Mouse (Mus musculus) induced T-regulatory cell, adult 2 months (primary cell): ENCODE results near the gene Prrc2b.

Source experiments
- DNase-seq: peaks from one replicate; pipeline ENCODE4 v3.0.0-alpha.2; 2012; ENCODE audit warnings: low read depth

The Prrc2b gene

DNA sequence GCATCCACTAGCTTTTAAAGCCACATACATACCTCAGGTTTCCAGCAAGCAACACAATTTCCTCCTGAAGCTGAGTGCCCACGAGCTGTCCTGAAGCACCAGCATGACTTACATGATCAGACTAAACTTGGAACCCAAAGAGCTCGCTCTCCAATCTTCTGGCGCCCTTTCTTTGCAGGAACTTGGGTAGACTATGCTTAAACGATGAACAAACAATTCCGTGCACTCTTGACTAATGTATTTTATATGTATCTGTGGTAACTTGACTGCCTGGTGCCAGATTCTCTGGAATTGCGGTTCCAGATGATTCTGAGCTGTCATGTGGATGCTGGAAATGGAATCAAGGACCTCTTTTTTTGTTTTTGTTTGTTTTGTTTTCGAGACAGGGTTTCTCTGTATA lies 84.6 kb downstream of the Prrc2b start:
- peak; percentile 43 for DNase-seq

DNA sequence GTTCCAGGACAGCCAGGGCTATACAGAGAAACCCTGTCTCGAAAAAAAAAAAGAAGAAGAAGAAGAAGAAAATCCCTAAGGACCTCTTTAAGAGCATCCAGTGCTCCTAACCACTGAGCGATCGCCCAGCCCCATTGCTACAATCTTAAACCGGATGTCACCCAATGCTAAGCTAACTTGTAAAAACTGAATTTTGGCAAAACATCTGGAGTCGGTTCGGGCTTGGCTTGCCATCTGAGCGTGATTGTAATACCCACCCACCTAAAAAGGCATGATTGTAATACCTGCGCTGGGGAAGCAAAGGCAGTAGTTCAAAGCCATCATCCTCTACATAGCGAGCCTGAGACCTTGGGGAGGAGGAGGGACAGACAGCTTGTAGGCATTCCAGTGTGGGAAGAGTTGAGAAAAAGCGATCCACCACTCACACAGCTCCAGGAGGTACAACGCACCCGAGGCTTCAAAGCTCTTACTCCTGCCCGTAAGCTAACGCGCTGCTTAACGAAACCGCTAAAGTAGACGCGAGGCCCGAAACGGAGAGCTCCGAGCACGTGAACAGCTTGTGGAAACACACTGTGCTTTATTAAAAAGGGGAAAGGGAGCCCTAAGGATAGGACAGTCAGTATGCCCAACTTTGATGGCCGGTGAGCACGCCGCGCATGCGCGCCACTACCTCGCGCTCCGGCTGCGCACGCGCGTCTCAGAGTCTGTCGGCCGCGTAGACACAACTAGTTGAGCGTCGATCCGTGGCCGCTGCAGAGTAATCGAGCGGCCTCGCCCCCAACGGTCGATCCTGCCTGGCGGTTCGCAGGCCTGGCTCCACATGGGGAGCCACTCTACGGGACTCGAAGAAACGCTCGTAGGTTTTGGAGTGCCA lies 85.2 kb downstream of the Prrc2b start, which contains the start of gene Pomt1:
TSS of gene Pomt1 (plus strand) at position 705 of the 874 bp plus-strand sequence.
- DNase-seq = peak; percentile 96

DNA sequence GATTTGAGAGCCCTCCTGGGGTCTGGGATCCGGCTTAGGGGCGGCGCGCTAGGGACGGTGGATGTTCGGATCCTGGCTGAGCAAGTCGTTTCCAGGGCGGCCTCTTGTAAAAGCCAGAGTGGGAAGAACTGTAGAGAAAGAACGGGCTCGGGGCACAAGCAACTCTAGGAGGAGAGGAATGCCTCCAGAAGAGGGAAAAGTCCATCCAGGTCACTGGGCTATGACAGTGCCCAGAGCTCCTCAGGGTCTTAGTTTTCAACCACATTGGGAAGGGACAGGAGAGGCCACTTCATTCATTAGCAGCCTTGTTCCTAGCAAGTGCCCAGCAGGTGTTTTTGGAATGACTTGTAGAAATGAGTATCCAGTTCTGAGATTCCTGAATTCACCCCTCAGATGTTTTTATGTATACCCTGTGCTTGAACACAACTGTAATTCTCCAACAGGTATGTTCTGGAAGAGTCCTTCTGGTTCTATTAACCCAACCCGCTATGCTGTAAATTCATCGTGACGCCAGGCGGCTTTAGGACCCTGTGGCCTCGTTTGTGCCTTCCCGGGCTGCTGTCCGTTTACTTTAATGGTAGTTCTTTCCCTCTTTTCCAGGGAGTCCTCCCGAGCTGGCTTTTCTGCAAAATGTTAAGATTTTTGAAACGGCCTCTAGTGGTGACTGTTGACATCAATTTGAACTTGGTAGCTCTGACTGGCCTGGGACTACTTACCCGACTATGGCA lies 86.0 kb downstream of the Prrc2b start:
- DNase-seq = peak; percentile 78

DNA sequence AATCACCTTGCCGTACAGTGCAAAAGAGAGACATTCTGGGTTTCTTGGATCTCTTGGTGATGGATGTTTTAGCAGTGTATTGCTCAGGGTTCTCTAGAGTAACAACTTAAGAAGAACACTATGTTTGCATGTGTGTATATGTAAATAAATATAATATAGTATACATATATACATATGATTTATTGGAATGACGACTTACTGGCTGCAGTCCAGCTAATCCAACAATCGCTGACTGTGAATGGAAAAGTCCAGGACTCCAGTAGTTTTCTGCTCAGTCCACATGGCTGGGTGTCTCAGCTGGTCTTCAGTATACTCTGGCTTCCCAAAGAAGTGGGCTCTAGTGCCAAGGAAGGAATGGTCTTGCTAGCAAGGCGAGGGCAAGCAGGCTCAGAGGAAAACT lies 86.7 kb downstream of the Prrc2b start:
- no peak for DNase-seq

DNA sequence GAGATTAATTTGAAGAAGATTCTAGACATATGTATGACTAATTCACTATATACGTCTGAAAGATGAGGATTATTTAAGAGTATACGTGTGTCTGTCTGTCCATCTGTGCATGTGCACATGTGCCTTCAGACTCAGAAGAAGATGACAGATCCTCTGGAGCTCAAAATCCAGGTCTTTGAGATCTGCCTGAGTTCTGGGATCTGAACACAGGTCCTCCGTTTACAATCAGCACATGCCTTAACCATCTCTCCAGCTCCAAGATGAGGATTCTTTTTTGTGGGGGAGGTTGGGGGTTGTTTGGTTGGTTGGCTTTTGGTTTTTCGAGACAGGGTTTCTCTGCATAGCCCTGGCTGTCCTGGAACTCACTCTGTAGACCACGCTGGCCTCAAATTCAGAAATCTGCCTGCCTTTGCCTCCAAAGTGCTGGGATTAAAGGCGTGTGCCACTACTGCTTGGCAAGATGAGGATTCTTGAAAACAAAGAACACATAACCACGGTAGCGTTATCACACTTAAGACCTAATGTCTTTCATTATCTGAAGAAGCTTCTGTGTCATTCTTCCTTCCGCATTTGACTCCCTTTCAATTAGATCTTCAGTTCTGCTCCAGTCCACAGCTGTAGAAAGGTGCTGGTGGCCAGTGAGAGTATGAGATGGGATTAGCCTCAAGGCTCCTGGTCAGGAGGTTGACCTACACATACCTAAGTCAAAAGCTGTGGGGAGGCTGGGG lies 88.0 kb downstream of the Prrc2b start:
- DNase-seq = no peak

DNA sequence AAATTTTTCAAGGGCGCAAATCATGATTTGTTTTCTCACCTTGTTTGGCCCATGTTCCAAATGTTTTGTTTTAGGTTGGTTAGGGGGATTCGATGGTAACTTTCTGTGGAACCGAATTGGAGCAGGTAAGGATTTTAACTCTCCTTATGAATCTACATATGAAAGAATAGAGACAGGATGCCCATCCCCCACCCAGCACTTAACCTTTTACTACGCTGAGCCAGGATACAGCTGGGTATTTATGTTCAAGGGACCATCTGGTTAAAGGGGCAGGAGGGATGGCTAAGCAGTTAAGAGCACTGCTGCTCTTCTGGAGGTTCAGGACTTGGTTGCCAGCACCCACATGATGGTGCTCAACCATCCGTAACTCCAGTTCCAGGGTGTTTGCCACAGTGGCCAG lies 89.7 kb downstream of the Prrc2b start:
- no peak for DNase-seq

DNA sequence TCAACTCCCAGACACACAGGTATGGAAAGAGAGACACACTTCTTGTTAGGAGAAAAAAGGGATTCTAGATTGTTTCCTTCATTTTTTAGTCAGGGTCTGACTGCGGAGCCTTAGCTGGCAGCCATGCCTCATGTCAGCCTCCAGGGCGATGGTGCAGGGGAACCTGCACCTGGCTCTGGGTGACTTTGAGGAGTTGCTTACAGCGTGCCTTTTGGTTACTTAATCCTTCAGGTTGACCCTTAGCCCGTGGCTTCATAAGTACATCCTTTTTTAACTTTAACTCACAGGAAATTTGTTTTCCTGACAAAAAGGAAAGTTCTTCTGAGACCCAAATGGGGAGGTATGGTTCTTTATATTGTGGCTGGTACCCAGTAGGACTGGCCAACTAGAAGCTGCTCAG lies 92.1 kb downstream of the Prrc2b start:
- no peak for DNase-seq

DNA sequence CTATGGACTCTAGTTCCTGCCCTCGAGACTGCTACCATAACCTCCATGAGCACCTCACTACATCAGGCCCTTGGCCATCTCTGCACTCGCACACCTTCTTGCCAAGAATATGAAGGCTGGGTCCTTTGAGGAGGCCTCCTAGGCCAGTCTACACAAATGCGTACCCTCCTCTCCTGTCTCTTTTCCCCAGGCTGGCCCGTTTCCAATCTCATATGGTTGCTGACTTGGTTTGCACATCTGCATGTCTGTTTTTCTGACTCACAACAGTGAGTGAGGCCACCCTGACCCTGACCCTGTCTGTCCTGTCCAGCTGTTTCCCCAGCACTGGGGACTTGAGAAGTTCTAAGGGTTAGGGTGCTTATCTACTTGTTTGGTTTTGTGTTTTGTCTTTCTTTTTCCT lies 95.9 kb downstream of the Prrc2b start:
- no peak for DNase-seq

GRCm38 (mm10) chr2:32248377-32249361 lies 97.8 kb downstream of the Prrc2b start:
- DNase-seq = no peak

GRCm38 (mm10) chr2:32251791-32252527 lies 101.1 kb downstream of the Prrc2b start:
- DNase-seq = no peak

- DNase-seq = no peak
These were observed 101.8 kb downstream of the Prrc2b start for GRCm38 (mm10) chr2:32252658-32253057.

- no peak for DNase-seq
These were observed 102.5 kb downstream of the Prrc2b start for GRCm38 (mm10) chr2:32253352-32253751.

GRCm38 (mm10) chr2:32254563-32254962 lies 103.7 kb downstream of the Prrc2b start:
- no peak for DNase-seq

DNA sequence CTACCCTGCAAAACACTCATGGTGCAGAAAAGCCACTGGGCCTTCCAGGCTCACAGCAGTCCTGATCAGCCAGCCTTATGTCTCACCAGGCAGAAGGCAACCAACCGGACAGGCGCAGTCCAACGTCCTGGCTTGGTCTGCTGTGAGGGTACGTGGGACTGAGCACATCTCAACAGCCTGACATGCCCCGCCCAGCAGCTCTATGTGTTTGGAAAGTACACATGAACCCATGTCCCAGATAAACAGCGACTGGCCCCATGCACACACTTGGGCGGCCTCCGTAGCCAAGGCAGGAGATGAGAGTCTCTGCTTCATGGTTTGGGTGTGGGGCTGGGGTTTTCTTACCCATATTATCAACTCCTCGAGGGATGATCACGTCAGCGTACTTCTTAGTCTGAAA lies 105.4 kb downstream of the Prrc2b start:
- no peak for DNase-seq

DNA sequence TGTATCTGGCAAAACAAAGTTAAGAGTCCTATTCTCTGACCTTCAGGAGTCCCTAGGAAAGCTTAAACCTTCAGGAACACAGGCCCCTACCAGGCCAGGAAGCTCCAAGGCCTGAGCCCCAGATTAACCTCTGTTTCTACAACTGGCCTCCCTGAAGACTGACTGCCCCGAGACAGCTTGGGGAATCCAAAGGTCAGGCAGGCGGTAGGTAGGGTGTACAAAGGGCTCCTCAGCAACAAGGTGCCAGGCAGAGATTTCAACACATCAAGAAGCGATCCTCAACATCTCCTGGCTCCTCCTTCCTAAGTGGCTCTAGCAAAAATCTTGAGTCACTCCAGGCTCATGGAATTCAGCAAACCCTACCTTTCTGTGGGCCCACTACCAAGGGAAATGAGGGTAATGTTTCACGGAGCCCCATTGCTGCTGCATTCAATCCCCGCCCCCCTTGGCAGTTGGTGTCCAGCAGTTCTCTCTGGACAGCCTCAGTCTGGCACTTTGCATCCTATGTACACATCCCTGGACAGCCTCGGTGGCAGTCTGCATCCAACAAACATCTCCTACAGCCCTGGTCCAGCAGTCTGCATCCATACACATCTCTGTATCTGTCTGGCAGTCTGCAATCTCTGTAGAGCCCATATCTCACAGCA lies 108.1 kb downstream of the Prrc2b start:
- peak; percentile 25 for DNase-seq

GRCm38 (mm10) chr2:32259657-32260417 lies 109.0 kb downstream of the Prrc2b start, which contains the start of gene Uck1:
Uck1 (minus strand) TSS chr2:32260159.
- peak; percentile 95 for DNase-seq

GRCm38 (mm10) chr2:32260635-32261034 lies 109.8 kb downstream of the Prrc2b start:
- DNase-seq = peak; percentile 94

DNA sequence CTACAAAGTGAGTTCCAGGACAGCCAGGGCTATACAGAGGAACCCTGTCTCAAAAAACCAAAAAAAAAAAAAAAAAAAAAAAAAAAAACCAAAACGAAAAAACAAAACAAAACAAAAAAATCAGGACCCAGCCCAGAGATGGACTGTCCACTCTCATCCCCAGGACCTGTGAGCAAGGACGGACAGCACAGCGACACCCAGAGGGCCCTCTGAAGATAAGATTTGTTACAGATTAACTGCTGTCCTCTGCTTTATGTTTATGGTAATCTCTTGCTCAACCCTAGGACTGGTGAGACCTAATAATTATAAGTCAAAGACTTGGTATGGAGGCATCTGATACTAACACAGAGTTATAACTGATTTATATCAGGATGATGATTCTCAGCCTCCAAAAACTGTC lies 124.9 kb downstream of the Prrc2b start:
- no peak for DNase-seq

- no peak for DNase-seq
These were observed 131.4 kb downstream of the Prrc2b start for GRCm38 (mm10) chr2:32282289-32282688.
